Mouse (Mus musculus) cerebellum, adult 9-10 months (tissue): Measurements from ENCODE around the gene Nuak1.

ENCODE experiments used
- DNase-seq: peaks from one replicate; pipeline ENCODE4 v3.0.0; 2022

Nuak1 gene

DNA sequence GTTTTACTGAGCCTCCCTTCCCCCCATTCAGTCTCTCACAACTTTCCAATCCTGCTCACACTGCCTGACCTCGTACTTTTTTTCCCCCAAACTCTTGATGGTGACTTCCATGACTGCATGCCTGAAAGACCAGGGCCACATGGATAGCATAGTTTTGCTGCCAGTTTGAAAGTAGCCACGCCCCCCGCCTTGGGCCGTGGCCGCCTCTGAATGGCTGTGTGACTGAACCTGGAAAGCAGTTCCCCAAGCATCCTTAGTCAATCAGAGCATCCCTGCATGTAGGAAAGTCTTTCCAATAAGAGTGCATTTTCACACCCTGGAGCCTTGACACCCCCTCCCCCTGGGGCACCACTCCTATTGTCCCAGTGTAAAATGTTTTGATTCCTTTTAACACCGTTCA is 116.4 kb downstream of the Nuak1 start:
- DNase-seq = no peak
